Mouse (Mus musculus): ENCODE measurements around the gene Chka.

Chka gene

GRCm38 (mm10) chr19:3846676-3847604 is 4.6 kb upstream of the Chka start:
- no peak for DNase-seq

DNA sequence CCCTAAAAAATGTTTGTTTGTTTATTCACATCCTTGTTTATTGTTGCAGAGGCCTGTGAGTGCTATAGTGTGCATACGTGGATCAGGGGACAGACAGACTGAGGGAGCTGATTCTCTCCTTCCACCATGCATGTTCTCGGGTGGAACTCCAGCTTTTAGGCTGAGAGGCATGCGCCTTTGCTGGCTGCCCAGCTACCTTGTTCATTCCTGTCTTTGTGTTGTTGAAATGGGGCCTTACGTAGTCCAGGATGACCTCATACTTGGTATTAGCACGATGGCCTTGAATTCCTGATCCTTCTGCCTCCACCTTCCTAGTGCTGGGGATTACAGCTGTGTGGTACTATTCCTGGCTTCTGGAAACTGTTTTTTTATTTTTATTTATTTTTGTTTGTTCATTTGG is 3.9 kb upstream of the Chka start:
- no peak for DNase-seq

DNA sequence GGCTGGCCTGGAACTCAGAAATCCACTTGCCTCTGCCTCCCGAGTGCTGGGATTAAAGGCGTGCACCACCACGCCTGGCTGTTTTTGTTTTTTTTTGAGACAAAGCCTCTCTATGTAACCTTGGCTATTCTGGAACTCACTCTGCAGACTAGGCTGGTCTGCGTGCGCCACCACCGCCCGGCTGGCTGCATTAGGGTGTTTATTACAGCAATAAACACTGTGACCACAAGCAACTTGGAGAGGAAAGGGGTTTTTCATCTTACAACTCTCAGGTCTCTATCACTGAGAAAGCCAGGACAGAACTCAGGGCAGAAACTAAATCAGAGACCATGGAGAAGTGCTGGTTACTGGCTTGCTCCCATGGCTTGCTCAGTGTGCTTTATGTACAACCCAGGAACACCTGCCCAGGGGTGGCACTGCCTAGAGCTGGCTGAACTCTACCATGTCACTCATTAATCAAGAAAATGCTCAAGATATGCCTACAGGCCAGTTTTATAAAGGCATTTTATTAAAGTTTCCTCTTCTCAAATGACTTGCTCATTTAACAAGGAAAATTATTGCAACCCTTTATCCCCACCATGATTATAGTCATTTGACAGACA is 3.3 kb upstream of the Chka start:
- no peak for DNase-seq

DNA sequence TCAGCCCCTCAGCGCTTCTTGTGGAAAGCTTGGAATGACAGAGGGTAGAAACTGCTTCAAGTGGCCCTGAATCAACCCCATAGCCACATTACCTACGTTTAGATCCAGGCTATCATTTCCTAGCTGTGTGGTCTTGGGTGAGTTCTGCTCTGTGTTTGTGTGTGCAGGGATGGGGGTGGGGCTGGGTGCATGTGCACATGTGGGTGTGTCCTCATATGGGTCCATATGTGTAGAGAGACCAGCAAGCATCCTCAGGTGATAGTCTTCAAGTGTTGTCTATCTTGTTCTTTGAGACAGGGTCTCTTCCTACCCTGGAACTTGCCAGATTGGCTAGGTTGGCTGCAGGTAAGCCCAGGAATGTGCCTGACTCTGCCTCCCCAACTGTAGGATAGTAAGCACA is 2.3 kb upstream of the Chka start:
- no peak for DNase-seq

DNA sequence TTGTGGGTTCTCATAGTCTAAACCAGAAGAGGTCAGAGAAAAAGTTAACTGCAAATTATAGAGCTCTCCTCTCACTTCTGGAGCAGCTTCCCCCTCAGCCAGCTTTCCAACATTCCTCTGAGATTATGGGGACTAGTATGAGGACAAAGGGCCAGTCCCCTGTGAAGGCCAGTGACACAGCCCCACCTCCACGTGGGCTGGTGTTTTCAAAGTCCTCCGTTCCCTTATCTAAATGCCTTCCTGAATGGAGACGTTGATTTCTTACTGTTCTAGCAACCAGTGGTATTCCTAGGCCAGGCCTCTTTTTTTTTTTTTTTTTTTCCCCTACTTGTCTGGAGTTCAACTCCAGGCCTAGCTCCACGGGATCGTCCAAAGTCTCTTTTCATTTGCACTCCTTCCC is 1.5 kb upstream of the Chka start:
- DNase-seq = no peak

DNA sequence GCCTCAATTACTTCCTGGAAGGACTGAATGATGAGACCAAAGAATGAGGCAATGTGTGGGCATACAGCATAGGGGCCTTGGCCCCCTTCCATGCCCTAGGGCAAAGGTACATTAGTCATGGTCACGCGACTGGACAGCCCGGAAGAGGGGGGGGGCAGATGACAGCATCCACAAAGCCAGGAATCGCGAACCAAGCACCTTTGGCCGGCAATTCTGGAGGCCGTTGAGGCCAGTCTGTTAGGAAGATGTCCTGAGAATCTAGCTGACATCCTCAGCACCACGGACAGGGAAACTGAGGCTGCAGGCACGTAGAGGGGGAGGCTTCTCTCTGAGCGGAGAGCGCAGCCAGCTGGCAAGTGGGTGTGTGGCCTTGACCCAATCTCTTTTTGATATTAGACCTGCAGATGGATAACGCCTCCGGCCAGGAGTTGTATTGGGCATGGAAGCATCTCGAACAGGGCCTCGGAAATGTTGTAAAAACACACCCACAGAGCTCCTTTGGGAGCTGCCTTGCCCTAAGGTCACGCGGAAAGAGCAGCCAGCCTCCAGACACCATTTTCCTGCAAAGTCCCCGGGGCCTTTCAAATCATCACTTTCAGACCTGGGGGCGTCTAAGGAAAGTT is 615 bp upstream of the Chka start:
- DNase-seq = peak; percentile 54 to 57

DNA sequence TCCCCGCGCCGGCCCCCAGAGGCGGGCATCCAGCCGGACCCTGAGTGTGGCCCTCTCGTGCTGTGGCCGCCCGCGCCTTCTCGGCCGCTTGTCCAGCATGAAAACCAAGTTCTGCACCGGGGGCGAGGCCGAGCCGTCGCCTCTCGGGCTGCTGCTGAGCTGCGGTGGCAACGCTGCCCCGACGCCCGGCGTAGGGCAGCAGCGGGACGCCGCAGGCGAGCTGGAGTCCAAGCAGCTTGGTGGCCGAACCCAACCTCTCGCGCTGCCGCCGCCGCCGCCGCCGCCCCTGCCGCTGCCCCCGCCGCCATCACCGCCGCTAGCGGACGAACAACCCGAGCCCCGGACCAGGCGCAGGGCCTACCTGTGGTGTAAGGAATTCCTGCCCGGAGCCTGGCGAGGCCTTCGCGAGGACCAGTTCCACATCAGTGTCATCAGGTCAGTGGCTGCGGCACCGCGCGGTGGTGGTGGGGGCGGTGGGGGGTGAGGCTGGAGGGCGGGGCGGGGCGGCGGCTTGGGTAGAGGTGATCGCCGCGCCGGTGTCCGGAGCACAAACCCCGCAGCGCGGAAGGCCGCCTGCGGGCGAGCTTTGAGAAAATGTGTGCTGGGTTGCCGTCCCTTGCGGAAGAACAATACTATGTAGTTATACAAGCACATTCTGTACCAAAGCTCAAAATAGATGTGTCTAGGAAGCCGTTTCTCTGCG is 557 bp downstream of the Chka start:
- DNase-seq = peak; percentile 65 to 66

- DNase-seq = no peak
Observed at GRCm38 (mm10) chr19:3853121-3853520, 1.5 kb downstream of the Chka start.

DNA sequence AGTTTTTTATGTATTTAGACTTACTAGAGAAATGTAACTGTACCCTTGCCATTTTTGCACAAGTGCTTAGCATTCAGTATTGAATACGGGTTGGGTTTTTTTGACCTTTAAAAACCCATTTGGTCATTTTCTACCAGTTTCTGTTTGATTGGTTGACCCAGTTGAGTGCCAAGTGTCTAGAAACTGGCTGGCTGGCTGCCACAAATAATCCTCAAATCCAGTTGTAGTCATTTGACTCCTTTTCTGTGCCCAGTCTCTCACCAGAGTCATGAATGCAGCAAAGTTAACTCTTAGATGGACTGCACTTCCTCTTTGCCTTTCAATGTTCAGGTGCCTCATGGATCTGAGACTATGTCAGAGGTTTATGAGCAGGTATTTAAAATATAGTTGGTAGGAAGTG is 2.3 kb downstream of the Chka start:
- DNase-seq = peak in 1 of 2 experiments; percentile 39

DNA sequence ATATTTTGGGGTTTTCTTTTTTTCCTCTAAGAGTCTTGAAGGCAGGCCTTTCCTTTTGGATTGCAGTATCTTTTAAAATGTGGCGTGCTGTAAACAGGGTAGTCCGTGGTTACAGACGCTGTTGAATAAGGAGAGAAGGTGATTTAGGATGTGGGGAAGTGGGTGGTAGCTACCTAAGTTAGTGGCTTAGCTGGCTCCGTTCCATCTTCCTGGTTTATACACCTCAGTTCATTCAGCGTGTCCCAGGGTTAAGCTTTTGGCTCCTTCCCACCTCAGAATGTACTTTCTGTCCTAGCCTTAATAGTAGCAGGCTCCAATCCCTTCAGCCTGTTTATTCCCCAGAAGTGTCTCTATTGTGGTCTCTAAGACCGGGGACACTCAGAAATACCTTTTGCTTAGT is 3.5 kb downstream of the Chka start:
- DNase-seq = no peak

- DNase-seq = peak in 1 of 2 experiments; percentile 30
Observed at GRCm38 (mm10) chr19:3855601-3856000, 4.0 kb downstream of the Chka start.

GRCm38 (mm10) chr19:3857220-3857619 is 5.6 kb downstream of the Chka start:
- DNase-seq = peak in 1 of 2 experiments; percentile 44

DNA sequence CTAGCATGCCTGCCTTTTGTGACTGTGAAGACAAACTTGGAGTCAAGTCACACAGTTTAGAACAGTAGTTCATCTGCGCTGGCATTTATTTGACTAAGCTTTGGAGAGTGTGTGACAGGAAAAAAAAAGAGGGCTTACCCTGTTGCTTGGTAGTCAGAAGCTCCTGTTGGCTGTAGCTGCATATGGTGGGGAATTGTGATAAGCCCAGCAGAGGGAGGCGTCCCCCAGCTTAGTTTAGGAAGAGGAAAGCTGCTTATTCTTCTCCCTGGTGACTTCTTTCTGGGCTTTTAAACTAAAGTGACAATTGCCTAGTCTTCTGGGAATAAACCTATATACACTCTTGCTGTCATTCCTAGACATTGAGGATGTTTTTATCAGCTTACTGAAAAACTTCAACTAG is 11.1 kb downstream of the Chka start:
- DNase-seq = no peak

DNA sequence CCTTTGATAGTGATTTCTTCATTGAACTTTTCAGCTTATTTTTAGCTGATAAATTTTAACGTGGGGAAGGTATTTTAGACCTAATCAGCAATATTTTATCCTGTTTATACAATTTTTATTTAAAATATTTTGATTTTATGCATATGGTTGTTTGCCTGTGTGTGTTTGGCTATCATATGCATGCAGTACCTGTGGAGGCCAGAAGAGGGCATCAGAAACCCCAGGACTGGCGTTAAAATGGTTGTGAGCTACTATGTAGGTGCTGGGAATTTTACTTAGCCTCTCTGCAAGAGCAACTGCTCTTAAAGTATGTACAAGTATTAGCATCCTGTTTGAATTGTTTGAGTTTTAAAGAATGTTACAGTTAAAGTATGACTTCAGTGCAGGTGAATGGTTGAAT is 13.4 kb downstream of the Chka start:
- no peak for DNase-seq

DNA sequence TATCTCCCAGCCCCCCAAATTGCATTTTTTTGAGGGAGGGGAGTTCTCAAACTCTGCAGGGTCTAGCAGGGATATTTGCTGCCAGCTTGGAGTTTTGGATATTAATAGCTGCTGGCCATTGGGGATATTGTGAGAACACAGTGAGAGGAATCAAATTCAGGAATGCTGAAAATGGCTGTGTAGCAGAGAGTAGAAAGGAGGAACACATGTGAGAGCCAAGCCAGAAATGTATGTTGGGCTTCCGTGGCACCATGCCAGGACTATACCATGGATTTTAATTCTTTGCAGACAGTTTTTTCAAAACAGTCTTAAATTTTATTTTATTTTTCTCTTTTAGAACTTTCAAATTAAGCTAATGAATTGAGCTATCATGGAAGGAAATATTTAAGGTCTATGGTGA is 16.7 kb downstream of the Chka start:
- no peak for DNase-seq

DNA sequence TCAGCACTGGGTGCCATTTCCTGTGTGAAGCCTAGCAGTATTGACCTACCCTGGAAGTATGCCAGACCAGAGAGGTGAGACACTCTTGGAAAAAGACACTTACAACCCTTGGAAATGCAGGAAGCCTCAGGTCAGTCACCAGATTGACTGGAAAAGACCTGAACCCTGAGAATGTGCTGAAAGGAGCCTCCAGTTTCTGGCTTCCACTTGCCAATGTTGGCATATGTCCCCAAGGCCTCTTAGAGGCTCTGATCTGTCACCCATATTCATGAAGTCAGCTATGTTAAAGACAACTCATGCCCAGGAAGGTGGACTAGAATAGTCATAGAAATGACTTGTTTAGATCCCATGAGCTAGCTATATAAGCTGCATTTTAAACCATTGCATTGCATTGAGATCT is 19.9 kb downstream of the Chka start:
- DNase-seq = no peak

GRCm38 (mm10) chr19:3872373-3872772 is 20.8 kb downstream of the Chka start:
- DNase-seq = peak; percentile 55 to 64

GRCm38 (mm10) chr19:3875045-3875444 is 23.5 kb downstream of the Chka start:
- no peak for DNase-seq

DNA sequence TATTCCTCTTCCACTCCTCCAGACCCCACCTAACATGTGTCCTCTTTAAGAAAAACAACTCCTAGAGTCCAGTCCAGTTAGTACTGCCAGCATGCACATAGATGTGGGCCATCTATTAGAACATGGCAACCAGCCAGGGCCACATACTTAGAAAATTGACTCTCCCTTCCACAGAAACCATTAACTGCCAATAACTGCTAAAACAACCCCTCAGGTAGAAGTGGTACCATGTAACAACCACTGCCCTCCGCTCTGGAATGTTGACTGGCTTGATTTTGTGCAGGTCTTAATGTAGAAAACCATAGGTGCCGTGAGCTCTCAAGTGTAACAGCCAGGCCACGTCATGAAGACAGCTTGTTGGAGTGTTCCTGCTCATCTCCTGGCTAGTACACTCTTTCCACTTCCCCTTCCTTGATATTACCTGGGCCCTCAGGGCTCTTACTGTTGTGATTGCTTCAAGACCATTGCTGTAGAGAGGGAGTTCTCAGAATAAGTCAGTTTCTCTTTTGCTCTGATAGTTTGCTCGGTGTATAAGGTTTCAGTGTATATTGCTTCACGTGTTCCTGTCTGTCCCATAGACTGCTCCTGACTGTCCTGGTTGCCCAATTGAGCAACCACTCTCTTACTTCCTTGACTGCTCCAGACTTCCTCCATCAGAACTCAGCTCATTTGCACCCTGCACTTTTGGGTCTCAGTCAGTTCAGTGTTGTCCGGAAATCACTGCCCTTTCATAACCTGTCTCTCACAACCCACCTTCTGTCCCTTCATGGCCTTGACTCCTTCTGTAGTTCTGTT is 28.7 kb downstream of the Chka start:
- DNase-seq = no peak

DNA sequence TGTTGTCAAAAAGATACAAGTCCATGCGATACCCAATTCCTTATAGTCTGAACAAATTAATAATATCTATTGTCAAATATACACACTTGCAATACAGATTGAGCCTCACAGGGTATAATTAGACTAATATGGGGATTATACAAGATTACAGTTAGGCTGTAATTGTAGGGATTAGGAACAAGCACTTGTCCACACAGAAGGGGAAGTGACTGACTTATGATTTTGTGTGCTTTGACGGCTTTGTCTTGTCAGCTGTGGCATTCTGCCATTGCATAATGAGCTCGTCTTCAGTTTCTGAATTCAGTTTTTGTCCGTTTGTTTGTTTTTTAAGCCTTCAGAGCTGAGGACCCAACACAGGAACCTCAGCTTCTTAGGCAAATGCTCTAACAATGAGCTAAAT is 30.6 kb downstream of the Chka start:
- DNase-seq = no peak

DNA sequence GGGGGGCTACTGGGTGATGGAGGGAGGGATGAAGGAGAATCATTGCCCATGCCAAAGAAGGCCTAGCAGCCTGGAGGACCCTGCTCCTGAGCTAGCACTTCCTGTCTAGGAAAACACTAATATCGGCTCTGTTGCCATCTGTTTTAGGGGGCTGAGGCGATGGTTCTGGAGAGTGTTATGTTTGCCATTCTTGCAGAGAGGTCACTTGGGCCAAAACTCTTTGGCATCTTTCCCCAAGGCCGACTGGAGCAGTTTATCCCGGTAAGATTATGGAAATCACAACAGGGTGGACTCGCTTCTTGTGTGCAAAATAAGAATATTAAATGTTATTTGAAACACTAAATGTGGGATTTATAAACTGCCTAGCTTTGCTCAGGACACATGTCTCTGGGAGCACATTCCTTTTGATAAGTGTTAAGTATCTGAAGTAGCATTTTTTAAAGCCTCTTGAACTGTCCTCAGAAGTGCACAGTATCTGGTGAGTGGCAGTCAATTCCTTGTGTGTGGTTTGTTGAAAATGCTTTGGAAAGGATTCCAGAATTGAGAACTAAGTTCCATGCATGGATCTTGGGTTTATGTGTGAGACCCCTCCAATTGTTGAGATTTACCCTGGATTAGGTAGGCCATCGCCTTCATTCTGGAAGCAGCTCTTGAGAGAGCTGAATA is 32.9 kb downstream of the Chka start:
- no peak for DNase-seq

DNA sequence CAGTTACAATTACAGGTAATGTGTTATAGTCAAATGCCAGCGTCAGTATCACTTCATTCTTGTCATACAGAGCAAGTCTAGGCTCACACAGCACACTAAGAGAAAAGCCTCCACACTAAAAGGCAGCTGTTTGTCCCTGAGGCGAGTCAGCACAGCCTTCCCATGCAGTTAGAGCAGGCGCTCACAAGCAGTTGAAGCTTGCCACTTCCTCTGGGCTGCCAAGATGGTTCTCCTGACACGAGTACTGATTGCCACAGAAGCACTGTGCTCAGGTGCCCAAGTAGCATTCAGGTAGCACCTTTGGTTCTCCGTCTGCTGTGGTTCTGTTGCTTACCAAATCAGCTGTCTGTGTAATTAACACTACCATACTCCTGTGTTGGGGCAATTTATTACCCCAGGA is 37.5 kb downstream of the Chka start:
- no peak for DNase-seq

Data from cerebellum, postnatal 36 days (tissue).